Mouse (Mus musculus) cerebellum, postnatal 36 days (tissue): ENCODE data around the gene Cntfr.

ENCODE experiments used
- DNase-seq, 2 experiments: peaks; one replicate each; pipeline ENCODE4 v3.0.0; 2021 to 2022; ENCODE audit warnings: mixed read lengths in 2 of 2

The Cntfr gene

GRCm38 (mm10) chr4:41696930-41697841, at the start of gene Cntfr:
Cntfr (minus strand) TSS chr4:41697089.
- DNase-seq: peak; percentile 91 to 92

- no peak for DNase-seq
Measured at GRCm38 (mm10) chr4:41745021-41745420, 48.1 kb upstream of the Cntfr start.

GRCm38 (mm10) chr4:41744131-41744530, 47.2 kb upstream of the Cntfr start:
- no peak for DNase-seq

- DNase-seq: peak; percentile 93 to 94
Measured at GRCm38 (mm10) chr4:41741158-41741560, 44.3 kb upstream of the Cntfr start.

GRCm38 (mm10) chr4:41740380-41741157, 43.7 kb upstream of the Cntfr start:
- peak; percentile 60 to 64 for DNase-seq

- no peak for DNase-seq
Measured at GRCm38 (mm10) chr4:41739260-41739659, 42.4 kb upstream of the Cntfr start.

GRCm38 (mm10) chr4:41738256-41738603, 41.3 kb upstream of the Cntfr start:
- no peak for DNase-seq

GRCm38 (mm10) chr4:41737602-41738255, 40.8 kb upstream of the Cntfr start:
- peak; percentile 72 to 76 for DNase-seq

- no peak for DNase-seq
Measured at GRCm38 (mm10) chr4:41731052-41731765, 34.3 kb upstream of the Cntfr start, which contains the start of gene Arid3c. Arid3c (minus strand) TSS chr4:41731142.

GRCm38 (mm10) chr4:41726826-41727621, 30.1 kb upstream of the Cntfr start:
- DNase-seq: no peak

- DNase-seq: peak; percentile 85 to 87
Measured at GRCm38 (mm10) chr4:41722918-41723351, 26.0 kb upstream of the Cntfr start, which contains the start of gene Dctn3. Dctn3 (minus strand) TSS chr4:41723170.

- no peak for DNase-seq
Measured at GRCm38 (mm10) chr4:41716834-41717233, 19.9 kb upstream of the Cntfr start.

- DNase-seq: peak; percentile 47 to 69
Measured at GRCm38 (mm10) chr4:41715596-41715995, 18.7 kb upstream of the Cntfr start.

- no peak for DNase-seq
Measured at GRCm38 (mm10) chr4:41715082-41715481, 18.2 kb upstream of the Cntfr start.

GRCm38 (mm10) chr4:41714276-41714675, 17.4 kb upstream of the Cntfr start:
- peak; percentile 73 to 81 for DNase-seq

- DNase-seq: peak; percentile 87 to 88
Measured at GRCm38 (mm10) chr4:41713197-41714067, 16.5 kb upstream of the Cntfr start, which contains the start of gene Rpp25l. Rpp25l (minus strand) TSS chr4:41713534.

- no peak for DNase-seq
Measured at GRCm38 (mm10) chr4:41712421-41713196, 15.7 kb upstream of the Cntfr start.

GRCm38 (mm10) chr4:41711705-41712375, 15.0 kb upstream of the Cntfr start:
- DNase-seq: peak; percentile 46 to 55

- DNase-seq: no peak
Measured at GRCm38 (mm10) chr4:41710229-41710628, 13.3 kb upstream of the Cntfr start.
